Mouse (Mus musculus): ENCODE measurements around the gene S100a2.

Gene S100a2

GRCm38 (mm10) chr3:90596810-90597209 is 6.8 kb downstream of the S100a2 start:
- DNase-seq (ENCODE audit: low read depth, low spot score): no peak

- no peak for DNase-seq (ENCODE audit: low read depth, low spot score)
Observed at GRCm38 (mm10) chr3:90597736-90598135, 7.7 kb downstream of the S100a2 start.

GRCm38 (mm10) chr3:90598212-90598611 is 8.2 kb downstream of the S100a2 start:
- DNase-seq (ENCODE audit: low read depth, low spot score): no peak

GRCm38 (mm10) chr3:90599401-90599800 is 9.4 kb downstream of the S100a2 start:
- DNase-seq (ENCODE audit: low read depth, low spot score): no peak

- DNase-seq (ENCODE audit: low read depth, low spot score): no peak
Observed at GRCm38 (mm10) chr3:90600036-90600435, 10.0 kb downstream of the S100a2 start.

- no peak for DNase-seq (ENCODE audit: low read depth, low spot score)
Observed at GRCm38 (mm10) chr3:90600458-90601195, 10.6 kb downstream of the S100a2 start.

GRCm38 (mm10) chr3:90601486-90602110 is 11.6 kb downstream of the S100a2 start, which contains the start of gene Gm42674:
TSS of gene Gm42674 (plus strand) at chr3:90601904.
- no peak for DNase-seq (ENCODE audit: low read depth, low spot score)

GRCm38 (mm10) chr3:90603623-90604022 is 13.6 kb downstream of the S100a2 start, which contains the start of gene S100a4:
TSS of gene S100a4 (plus strand) at chr3:90603771.
- no peak for DNase-seq (ENCODE audit: low read depth, low spot score)

GRCm38 (mm10) chr3:90604416-90604815 is 14.4 kb downstream of the S100a2 start:
- no peak for DNase-seq (ENCODE audit: low read depth, low spot score)

- DNase-seq (ENCODE audit: low read depth, low spot score): no peak
Observed at GRCm38 (mm10) chr3:90605049-90605448, 15.0 kb downstream of the S100a2 start.

GRCm38 (mm10) chr3:90605736-90606135 is 15.7 kb downstream of the S100a2 start:
- DNase-seq (ENCODE audit: low read depth, low spot score): no peak

GRCm38 (mm10) chr3:90606185-90606584 is 16.1 kb downstream of the S100a2 start:
- no peak for DNase-seq (ENCODE audit: low read depth, low spot score)

- DNase-seq (ENCODE audit: low read depth, low spot score): no peak
Observed at GRCm38 (mm10) chr3:90607361-90607760, 17.3 kb downstream of the S100a2 start.

GRCm38 (mm10) chr3:90608223-90608622 is 18.2 kb downstream of the S100a2 start, which contains the start of gene S100a5:
TSS of gene S100a5 (plus strand) at chr3:90608523.
- DNase-seq (ENCODE audit: low read depth, low spot score): no peak

GRCm38 (mm10) chr3:90609102-90609501 is 19.1 kb downstream of the S100a2 start:
- DNase-seq (ENCODE audit: low read depth, low spot score): no peak

GRCm38 (mm10) chr3:90611494-90611893 is 21.4 kb downstream of the S100a2 start:
- DNase-seq (ENCODE audit: low read depth, low spot score): no peak

GRCm38 (mm10) chr3:90612061-90612460 is 22.0 kb downstream of the S100a2 start:
- DNase-seq (ENCODE audit: low read depth, low spot score): no peak

GRCm38 (mm10) chr3:90612728-90613291 is 22.8 kb downstream of the S100a2 start, which contains the start of gene S100a6:
TSS of gene S100a6 (plus strand) at chr3:90612882.
- no peak for DNase-seq (ENCODE audit: low read depth, low spot score)

GRCm38 (mm10) chr3:90613461-90614147 is 23.6 kb downstream of the S100a2 start:
- no peak for DNase-seq (ENCODE audit: low read depth, low spot score)

GRCm38 (mm10) chr3:90614148-90614530 is 24.1 kb downstream of the S100a2 start:
- no peak for DNase-seq (ENCODE audit: low read depth, low spot score)

- DNase-seq (ENCODE audit: low read depth, low spot score): no peak
Observed at GRCm38 (mm10) chr3:90614611-90615251, 24.7 kb downstream of the S100a2 start.
